Mouse (Mus musculus): ENCODE measurements around the gene Znrf4. TPM values are rescaled to one million over a fixed set of nuclear protein-coding genes. Genes with fewer than 3 reads are reported as not detected.

Znrf4 gene
- not detected in 2 replicates for polyA plus RNA-seq (2012; ENCODE audit: insufficient read depth, insufficient read length, low replicate concordance, missing spikeins)

DNA sequence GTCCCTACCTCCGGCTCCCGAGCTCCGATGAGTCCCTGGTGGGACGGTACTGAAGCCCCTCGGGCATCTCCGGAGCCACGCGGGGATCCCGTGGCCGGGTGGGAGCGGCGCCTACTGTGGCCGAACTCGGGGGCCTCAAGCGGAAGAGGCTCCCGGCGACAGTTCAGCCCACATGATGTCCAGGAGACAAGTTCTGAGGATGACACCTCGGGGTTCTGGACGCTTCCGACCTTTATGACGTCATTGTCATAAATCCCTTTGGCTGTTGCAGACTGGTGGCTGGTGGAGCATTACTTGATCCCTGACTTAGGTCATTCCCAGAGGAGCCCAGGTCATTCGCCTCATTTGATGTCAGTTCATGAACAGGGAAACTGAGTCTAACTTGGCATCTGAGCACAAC, at the start of gene Znrf4:
TSS of gene Znrf4 (minus strand) at position 122 of the 400 bp plus-strand sequence.
- Histone ChIP-seq H3K27ac (ENCODE audit: insufficient read depth, low read depth, low read length) (no peak within 1 kb of the TSS), H3K4me3 (ENCODE audit: insufficient read depth, low read depth, low read length) (0 out of 2 replicates have a peak within 1 kb of the TSS, but pooled peaks have one; percentile 2)
- WGBS: 72% methylated on average over 22 of the region's 22 CpGs

DNA sequence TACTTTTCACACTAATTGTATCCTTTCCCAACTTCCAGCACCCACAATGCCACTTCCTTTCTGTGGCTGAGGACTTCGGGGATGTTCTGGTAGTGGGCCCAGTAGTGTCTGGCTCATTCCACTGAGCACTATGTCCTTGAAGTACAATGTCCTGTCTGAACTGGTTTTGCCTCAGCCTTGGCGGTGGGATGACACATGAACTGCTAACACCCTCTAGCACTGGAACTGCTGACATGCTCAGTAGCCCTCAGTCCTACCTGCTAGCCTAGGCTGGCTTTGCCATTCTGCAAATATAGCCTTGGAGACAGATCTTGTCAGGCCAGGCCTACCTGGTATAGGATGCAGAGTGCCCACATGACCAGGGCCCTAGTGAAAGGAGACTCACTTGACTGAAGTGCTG, 49.6 kb upstream of the Znrf4 start:
- Histone ChIP-seq H3K4me3 (ENCODE audit: insufficient read depth, low read depth, low read length) (no peak overlapping the region), H3K27ac (ENCODE audit: insufficient read depth, low read depth, low read length) (no peak overlapping the region), H3K4me1 (ENCODE audit: control insufficient read depth, insufficient read depth, low read length) (no peaks in the 10 kb centered on the region)
- WGBS: 88% methylated on average over 2 of the region's 2 CpGs
- TF ChIP-seq POLR2A (IDR thresholded peaks at IDR 0.05; ENCODE audit: insufficient read depth, low read depth, low read length) (no peak), CTCF (IDR thresholded peaks at IDR 0.05; ENCODE audit: insufficient read depth, low read depth, low read length) (no peak)

More for the DNA sequence above, at the start of gene Znrf4:
- H3K4me1 ChIP-seq (ENCODE audit: control insufficient read depth, insufficient read depth, low read length): peaks cover 39% of the 10 kb centered on the region
- TF ChIP-seq CTCF (IDR thresholded peaks at IDR 0.05; ENCODE audit: insufficient read depth, low read depth, low read length) (no peak), POLR2A (IDR thresholded peaks at IDR 0.05; ENCODE audit: insufficient read depth, low read depth, low read length) (no peak)

DNA sequence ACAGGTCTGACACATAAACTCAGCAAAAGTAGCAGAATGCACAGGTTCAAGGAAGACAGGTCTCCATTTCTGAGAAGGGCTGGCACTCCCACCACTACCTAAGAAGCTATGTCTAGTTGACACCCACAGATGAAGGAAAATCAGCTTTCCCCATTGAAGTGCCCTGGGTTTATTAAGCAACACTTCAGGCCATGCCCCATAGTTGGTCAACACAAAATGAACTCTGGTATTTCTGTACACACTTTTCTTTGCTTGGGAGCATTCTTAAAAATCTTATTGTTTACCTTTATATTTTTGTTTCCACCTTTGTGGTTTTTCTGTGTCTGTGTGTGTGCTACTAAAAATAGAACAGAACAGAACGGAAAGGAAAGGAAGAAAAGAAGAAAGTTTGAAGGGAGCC, 47.9 kb upstream of the Znrf4 start:
- Histone ChIP-seq H3K4me3 (ENCODE audit: insufficient read depth, low read depth, low read length) (no peak overlapping the region), H3K27ac (ENCODE audit: insufficient read depth, low read depth, low read length) (no peak overlapping the region), H3K4me1 (ENCODE audit: control insufficient read depth, insufficient read depth, low read length) (no peaks in the 10 kb centered on the region)
- no peak for TF ChIP-seq POLR2A (IDR thresholded peaks at IDR 0.05; ENCODE audit: insufficient read depth, low read depth, low read length)
- TF ChIP-seq CTCF (IDR thresholded peaks at IDR 0.05; ENCODE audit: insufficient read depth, low read depth, low read length): no peak
- WGBS: 28% methylated on average over 1 of the region's 1 CpGs

DNA sequence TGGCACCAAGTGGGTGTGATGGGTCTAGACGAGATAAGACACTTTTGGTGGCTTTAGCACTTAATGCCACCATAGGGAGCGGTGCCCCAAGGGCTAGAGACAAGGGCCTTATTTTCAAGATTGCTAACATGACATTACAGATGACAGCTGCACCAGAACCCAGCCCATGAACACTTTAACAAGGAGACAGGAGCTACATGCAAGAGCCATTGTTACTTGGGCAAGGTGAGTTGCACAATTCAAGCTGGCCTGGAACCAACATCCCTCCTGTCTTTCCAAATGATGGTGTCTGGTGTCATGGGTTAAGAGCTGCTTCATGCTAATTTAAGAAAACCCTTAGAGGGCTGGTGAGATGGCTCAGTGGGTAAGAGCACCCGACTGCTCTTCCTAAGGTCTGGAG, 47.2 kb upstream of the Znrf4 start:
- Histone ChIP-seq H3K27ac (ENCODE audit: insufficient read depth, low read depth, low read length) (no peak overlapping the region), H3K4me1 (ENCODE audit: control insufficient read depth, insufficient read depth, low read length) (no peaks in the 10 kb centered on the region; the same call in 1 of the 2 replicates), H3K4me3 (ENCODE audit: insufficient read depth, low read depth, low read length) (no peak overlapping the region)
- TF ChIP-seq CTCF (IDR thresholded peaks at IDR 0.05; ENCODE audit: insufficient read depth, low read depth, low read length): no peak
- TF ChIP-seq POLR2A (IDR thresholded peaks at IDR 0.05; ENCODE audit: insufficient read depth, low read depth, low read length): no peak
- WGBS: 71% methylated on average over 3 of the region's 3 CpGs

DNA sequence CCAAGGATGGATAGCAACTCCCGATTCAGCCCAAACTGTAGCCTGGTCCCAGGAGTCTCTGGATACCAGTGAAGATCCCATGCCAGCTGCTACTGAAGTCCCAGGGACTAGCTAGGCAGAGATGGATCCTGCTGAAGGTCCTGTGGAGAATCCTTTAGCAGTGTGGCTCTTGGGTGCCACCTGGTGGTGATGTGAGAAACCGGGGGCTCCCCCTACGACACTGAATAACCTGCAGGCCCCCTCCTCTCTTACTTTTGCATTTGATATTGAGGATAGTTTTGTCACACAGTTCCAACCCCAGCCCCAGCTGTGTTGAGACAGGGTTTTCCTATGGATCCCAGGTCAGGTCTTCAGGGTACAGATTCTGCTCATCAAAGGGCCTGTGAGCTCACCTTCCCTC, 46.2 kb upstream of the Znrf4 start:
- no peak overlapping the region for H3K4me3 ChIP-seq (ENCODE audit: insufficient read depth, low read depth, low read length)
- no peaks in the 10 kb centered on the region; the same call in 1 of the 2 replicates for H3K4me1 ChIP-seq (ENCODE audit: control insufficient read depth, insufficient read depth, low read length)
- WGBS: 9% methylated on average over 3 of the region's 3 CpGs
- no peak overlapping the region for H3K27ac ChIP-seq (ENCODE audit: insufficient read depth, low read depth, low read length)
- TF ChIP-seq CTCF (IDR thresholded peaks at IDR 0.05; ENCODE audit: insufficient read depth, low read depth, low read length) (peak; percentile 80), POLR2A (IDR thresholded peaks at IDR 0.05; ENCODE audit: insufficient read depth, low read depth, low read length) (no peak)

DNA sequence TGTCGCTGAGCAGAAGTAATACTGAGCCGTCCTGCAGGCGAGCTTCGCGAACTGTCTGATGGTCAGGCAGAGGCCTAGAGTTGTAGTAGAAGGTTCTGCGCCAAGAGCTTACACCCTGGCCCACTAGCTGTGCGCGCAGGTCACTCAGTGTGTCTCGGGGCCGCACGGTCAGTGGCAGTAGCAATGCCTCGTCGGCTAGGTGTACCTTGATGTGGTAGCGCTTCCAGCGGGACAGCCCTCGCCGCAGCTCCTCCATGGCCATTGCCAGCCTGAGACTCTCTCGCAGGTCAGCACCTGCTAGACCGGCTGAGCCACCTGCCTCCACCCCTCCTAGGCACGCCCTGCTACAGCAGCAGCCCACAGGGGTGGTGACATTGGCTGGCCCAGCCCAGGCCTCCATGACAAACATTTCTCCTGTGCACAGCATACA, 41.9 kb upstream of the Znrf4 start, which contains the start of gene Gm20219:
TSS of gene Gm20219 (minus strand) at position 266 of the 430 bp plus-strand sequence.
- peaks cover 20% of the 10 kb centered on the region for H3K4me1 ChIP-seq (ENCODE audit: control insufficient read depth, insufficient read depth, low read length)
- no peak within 1 kb of the TSS for H3K27ac ChIP-seq (ENCODE audit: insufficient read depth, low read depth, low read length)
- no peak for TF ChIP-seq POLR2A (IDR thresholded peaks at IDR 0.05; ENCODE audit: insufficient read depth, low read depth, low read length)
- no peak for TF ChIP-seq CTCF (IDR thresholded peaks at IDR 0.05; ENCODE audit: insufficient read depth, low read depth, low read length)
- 89% methylated on average over 20 of the region's 20 CpGs for WGBS
- H3K4me3 ChIP-seq (ENCODE audit: insufficient read depth, low read depth, low read length): no peak within 1 kb of the TSS

DNA sequence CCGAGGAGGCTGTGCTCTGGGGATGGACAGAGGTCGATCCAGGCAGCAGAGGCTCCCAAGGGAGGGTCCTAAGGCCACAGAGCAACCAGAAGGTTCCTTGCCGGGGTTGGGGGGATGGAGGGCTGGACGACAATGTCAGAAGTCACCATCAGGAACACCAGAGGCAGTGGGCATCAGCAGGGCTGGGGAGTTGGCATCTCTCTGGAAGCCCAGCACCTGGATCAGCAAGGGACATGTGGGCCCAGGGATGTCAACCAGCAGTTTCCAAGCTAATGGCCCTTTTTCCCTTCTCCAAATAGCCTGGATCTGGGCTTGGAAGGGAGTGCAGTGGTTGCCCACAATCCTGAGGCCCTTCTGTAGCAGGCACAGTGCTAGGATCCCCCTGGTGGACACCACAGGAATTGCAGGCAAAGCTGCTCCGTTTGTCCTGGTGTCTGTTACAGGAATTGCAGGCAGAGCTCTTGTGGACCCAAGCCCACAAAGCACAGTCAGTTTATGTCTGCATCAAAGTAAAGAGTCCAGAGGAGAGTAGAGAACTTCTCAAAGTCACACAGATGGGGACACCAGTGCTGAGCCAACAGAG, 40.6 kb upstream of the Znrf4 start:
- TF ChIP-seq POLR2A (IDR thresholded peaks at IDR 0.05; ENCODE audit: insufficient read depth, low read depth, low read length) (no peak), CTCF (IDR thresholded peaks at IDR 0.05; ENCODE audit: insufficient read depth, low read depth, low read length) (peak; percentile 99)
- WGBS: 37% methylated on average over 5 of the region's 5 CpGs
- H3K27ac ChIP-seq (ENCODE audit: insufficient read depth, low read depth, low read length): 0 out of 2 replicates have a peak overlapping the region, but pooled peaks have one; percentile 17
- peaks cover 20% of the 10 kb centered on the region for H3K4me1 ChIP-seq (ENCODE audit: control insufficient read depth, insufficient read depth, low read length)
- no peak overlapping the region for H3K4me3 ChIP-seq (ENCODE audit: insufficient read depth, low read depth, low read length)

DNA sequence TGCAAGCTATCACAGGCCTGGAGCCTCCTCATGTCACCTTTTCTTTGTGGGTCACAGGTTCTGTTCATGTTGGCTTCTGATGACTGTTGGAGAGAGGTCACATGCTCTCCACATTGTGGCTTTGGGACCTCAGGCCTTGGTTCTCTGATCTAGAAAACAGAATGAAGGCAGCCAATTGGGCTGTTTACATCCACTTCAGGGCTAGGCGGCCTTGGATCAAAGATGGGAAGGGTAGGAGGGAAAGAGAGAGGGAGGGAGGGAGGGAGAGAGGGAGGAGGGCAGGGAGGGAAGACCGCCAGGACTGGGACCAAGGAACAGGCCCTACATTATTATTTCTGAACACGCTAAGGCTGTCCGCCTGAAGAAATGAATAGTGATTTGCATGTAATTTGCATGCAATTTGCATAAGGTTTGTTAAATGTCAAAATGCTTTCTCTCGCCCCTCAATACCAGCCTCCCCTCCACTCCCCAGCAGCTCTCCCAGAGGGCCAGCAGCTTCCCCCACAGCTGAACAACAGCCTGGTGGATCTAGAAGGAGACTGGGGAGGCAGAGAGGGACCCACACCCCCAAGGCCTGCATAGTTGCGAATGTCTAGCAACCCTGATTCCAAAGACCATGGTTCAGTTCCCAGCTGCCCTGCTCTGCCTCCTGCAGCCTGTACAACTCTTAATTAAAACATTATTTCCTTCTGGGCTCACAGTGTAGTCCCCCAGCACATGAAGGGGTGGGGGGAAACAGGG, 39.8 kb upstream of the Znrf4 start:
- Histone ChIP-seq H3K4me3 (ENCODE audit: insufficient read depth, low read depth, low read length) (no peak overlapping the region), H3K27ac (ENCODE audit: insufficient read depth, low read depth, low read length) (peak overlapping the region; percentile 36), H3K4me1 (ENCODE audit: control insufficient read depth, insufficient read depth, low read length) (peaks cover 25% of the 10 kb centered on the region)
- TF ChIP-seq CTCF (IDR thresholded peaks at IDR 0.05; ENCODE audit: insufficient read depth, low read depth, low read length) (no peak), POLR2A (IDR thresholded peaks at IDR 0.05; ENCODE audit: insufficient read depth, low read depth, low read length) (no peak)
- WGBS: 51% methylated on average over 6 of the region's 6 CpGs
